Mouse (Mus musculus) embryonic fibroblast, embryonic 13.5 days (primary cell): ENCODE data around the gene Grid2. TPM values are rescaled to one million over a fixed set of nuclear protein-coding genes. Genes with fewer than 3 reads are reported as not detected.
"Not testable (repeated sequence)": the region's sequence is repeated elsewhere in the genome, so short reads cannot be mapped to it uniquely, and the experiment has no call there.

ENCODE experiments used
- H3K27ac ChIP-seq: 2 replicates; pipeline ENCODE4 v1.5.1; 2012; ENCODE audit warnings: low read length, control low read depth, inconsistent platforms; ENCODE audit not compliant: insufficient read depth
- H3K4me1 ChIP-seq: 2 replicates; pipeline ENCODE4 v1.6.1; 2011; ENCODE audit warnings: low read length; ENCODE audit not compliant: control insufficient read depth, insufficient read depth
- H3K4me3 ChIP-seq: 2 replicates; pipeline ENCODE4 v1.5.1; 2011; ENCODE audit warnings: mild to moderate bottlenecking, control low read depth, low read length; ENCODE audit not compliant: insufficient read depth
- CTCF ChIP-seq: IDR thresholded peaks from 2 replicates; pipeline ENCODE4 v1.5.1; 2011; ENCODE audit warnings: mild to moderate bottlenecking, control low read depth, low read length, moderate library complexity, borderline replicate concordance; ENCODE audit not compliant: insufficient read depth
- POLR2A ChIP-seq: IDR thresholded peaks from 2 replicates; pipeline ENCODE4 v1.6.1; 2011; ENCODE audit warnings: low read depth, mild to moderate bottlenecking, control low read depth, low read length, moderate library complexity
- polyA plus RNA-seq: library from polyadenylated mRNA; stranded (reverse); fragments of >200 nt; gene quantifications from 2 replicates; pipeline ENCODE4 v1.2.4, GENCODE M21; 2011; ENCODE audit warnings: low read depth; ENCODE audit not compliant: missing spikeins, insufficient read length

Gene Grid2
- polyA plus RNA-seq, 1 experiment, result 1.8 TPM

DNA sequence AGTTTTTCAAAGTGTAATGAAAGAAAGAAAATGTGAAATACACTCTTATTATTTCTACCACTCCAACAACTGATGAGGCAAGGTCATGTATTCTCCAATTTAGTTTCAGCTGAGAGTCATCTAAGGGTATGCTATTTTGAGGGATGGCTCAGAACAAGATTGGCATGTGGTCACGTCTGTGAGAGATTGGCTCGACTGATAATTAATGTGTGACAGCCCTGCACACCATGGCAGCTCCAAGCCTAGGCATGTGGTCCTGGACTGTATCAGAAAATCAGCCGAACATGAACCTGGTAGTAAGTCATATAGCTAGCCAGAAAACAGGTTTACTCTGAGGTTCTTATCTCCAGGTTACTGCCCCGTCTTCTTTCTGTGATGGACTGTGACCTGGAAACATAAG, 292.1 kb downstream of the Grid2 start:
- Histone ChIP-seq H3K4me3 (no peak overlapping the region), H3K4me1 (no peaks in the 10 kb centered on the region), H3K27ac (no peak overlapping the region)
- no peak for TF ChIP-seq POLR2A
- TF ChIP-seq CTCF, result no peak

DNA sequence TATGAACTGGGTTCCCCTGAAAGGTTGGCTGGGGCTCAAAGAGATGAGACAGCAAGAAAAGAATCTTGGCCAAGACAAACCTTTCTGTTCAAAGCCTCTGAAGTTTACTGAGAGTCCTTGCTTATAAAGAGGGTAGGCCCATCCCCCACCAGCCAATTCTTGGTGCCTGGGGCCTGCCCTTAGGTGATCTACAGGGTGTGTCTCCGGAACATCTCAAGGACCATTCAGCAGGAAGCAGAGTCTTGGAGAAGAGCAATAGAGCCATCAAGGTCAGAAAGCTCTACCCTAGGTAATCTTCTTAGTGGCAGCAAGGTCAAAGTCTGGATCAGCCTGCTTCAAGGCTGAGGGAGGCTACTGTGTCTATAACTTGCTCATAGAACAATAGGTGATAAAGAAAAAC, 313.1 kb downstream of the Grid2 start:
- not testable (repeated sequence) for H3K4me3 ChIP-seq

DNA sequence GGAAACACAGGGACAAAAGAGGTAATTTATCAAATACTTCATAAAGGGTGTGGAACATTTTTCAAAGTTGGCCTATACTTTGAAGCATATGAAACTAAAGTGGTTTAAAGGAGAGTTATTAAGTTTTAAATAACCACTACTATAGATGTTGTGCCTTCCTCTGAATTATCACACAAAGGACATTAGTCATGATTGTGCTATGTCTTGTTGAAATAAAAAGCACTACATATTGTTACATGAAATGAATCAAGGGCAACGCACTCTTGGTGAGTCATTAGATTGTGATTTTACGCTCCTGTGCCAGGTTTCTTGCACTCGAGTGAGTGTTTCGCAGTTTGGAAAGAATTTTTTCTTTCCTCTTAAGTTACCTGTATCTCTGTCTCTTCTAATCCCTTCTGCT, 335.0 kb downstream of the Grid2 start:
- no peak for TF ChIP-seq POLR2A
- no peak for TF ChIP-seq CTCF
- Histone ChIP-seq H3K27ac (no peak overlapping the region), H3K4me3 (no peak overlapping the region), H3K4me1 (no peaks in the 10 kb centered on the region)

More for the DNA sequence above, 313.1 kb downstream of the Grid2 start:
- not testable (repeated sequence) for H3K4me1 ChIP-seq, H3K27ac ChIP-seq

DNA sequence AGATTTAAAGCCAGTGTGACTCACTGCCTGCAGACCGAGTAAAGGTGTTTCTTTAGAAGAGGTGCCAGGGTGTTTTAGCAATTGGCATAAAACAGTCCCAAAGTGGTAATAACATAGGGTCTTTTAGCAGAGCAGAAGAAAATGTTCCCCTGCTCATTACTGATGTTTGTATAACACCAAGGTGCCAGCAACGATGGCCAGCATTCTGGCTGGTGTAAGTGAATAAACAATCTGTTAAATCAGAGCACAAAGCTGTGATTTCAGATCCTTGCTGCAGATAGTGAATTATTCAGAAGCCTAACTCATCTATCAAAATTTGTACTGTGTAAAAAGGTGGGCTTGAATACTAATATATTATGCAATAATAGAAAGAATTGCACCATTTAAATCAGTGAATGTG, 353.9 kb downstream of the Grid2 start:
- H3K4me1 ChIP-seq, result no peaks in the 10 kb centered on the region
- no peak overlapping the region for H3K27ac ChIP-seq
- TF ChIP-seq POLR2A (no peak), CTCF (no peak)
- H3K4me3 ChIP-seq, result no peak overlapping the region

DNA sequence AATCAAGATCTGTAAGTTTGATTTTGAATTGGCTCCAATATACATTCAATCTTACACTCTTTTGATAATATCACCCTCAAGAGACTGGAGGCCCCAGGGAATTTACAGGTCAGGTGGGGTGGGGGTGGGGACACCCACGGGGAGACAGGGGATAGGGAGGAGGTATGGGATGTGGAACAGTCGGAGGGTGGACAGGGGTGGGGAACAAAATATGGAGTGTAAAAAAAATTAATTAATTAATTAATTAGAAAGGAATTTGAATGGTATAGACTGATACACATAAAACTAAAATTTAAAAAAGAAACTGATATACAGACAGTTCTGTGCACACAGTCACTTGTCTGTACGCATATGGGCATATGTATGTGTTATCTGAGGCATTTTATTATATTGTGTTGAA, 380.3 kb downstream of the Grid2 start:
- TF ChIP-seq POLR2A (no peak), CTCF (no peak)
- Histone ChIP-seq H3K4me1 (no peaks in the 10 kb centered on the region), H3K27ac (no peak overlapping the region), H3K4me3 (no peak overlapping the region)

DNA sequence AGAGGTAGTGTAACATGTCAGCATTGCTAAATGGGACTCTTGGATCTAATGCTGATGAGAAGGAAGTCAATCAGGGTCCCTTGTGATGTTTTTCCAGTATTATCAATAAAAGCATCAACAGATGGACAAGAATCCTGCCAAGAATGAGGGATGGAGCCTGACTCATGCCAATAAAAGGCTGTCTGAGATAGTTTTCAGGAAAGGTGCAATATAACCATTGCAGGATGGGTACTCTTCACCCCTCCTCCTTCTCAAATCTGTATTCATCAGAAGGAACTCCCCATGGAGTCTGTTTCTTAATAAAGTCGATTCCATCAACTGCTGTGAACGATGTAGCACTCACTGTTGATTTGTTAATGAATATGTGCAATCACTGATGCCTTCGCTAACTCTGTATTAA, 403.7 kb downstream of the Grid2 start:
- H3K4me3 ChIP-seq, result no peak overlapping the region
- TF ChIP-seq CTCF, result no peak
- no peak for TF ChIP-seq POLR2A

DNA sequence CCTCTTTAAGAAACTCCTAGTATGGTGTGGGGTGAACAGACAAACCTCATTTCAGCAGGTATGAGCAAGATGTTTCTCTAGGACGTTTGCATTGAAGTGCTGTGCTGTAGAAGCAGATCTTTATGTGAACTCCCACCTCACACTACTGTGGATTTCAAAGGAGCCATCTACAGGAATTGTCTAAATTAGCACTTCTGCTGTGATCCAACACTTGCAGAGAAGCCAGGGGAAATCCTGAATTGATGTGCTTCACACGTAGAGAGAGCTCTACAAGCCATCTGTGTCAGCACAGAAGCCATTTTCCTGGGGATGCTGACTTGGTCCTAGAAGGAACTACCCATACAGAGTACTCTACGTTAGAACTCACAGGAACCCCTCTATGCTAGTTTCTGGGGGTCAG, 430.0 kb downstream of the Grid2 start:
- Histone ChIP-seq H3K4me1 (no peaks in the 10 kb centered on the region), H3K4me3 (no peak overlapping the region), H3K27ac (no peak overlapping the region)
- no peak for TF ChIP-seq CTCF
- no peak for TF ChIP-seq POLR2A

More for the DNA sequence above, 403.7 kb downstream of the Grid2 start:
- Histone ChIP-seq H3K4me1 (no peaks in the 10 kb centered on the region), H3K27ac (no peak overlapping the region)

DNA sequence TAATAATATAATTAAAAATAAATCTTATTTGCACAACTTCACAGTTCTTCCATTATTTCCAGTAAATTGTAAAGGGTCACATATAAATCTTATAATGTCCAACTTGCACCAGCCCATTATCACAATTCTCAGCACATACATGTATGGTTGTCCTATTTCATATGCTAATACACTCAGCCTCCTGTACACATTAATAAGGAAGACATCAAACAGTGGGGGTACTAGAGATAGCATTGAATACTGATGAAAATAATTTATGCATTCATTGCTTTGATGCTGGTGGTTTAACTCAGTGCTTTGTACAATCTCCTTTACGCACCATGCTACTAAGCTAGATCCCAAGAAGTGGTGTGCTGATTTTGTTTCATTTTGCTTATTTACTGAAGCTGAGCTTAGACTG, 446.0 kb downstream of the Grid2 start:
- TF ChIP-seq CTCF (no peak), POLR2A (no peak)
- H3K27ac ChIP-seq, result no peak overlapping the region

DNA sequence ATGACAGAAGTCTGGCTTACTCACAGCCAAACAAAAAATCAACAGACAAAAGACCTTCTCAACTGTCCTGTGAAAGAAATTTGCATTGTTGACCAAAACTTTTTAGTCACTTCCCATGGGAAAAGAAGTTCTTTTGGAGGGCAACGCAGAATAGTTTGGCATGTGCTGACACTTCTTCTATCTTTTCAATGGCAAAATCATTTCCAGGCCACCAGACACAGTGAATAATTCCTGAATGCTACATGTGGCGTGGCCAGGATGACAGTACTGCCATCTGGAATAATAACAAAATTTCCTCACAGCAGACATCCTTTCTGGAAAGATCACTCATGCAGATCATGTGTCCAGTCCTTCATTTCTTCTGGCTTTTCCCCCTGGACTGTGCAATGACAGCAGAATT, 478.1 kb downstream of the Grid2 start:
- H3K27ac ChIP-seq, result no peak overlapping the region
- no peaks in the 10 kb centered on the region for H3K4me1 ChIP-seq
- no peak overlapping the region for H3K4me3 ChIP-seq
- TF ChIP-seq CTCF, result no peak

More for the DNA sequence above, 446.0 kb downstream of the Grid2 start:
- no peaks in the 10 kb centered on the region for H3K4me1 ChIP-seq
- no peak overlapping the region for H3K4me3 ChIP-seq

DNA sequence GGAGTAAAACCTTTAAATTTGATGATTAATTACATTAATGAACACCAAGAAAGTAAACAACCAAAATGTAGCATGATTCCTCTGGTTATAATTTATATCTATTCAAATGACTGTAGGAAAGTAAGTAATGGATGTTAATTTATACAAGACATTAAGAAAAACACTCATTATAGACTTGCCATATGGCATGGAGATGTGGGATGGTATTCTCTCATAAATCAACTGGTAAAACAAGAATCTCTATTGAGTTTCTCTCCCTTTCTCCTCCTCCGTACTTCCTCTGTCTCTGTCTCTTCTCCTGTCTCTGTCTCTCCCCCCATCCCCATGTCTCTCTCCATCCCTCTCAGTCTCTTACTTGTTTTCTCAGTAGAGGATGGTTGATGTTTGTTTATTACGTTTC, 506.9 kb downstream of the Grid2 start:
- TF ChIP-seq POLR2A, result no peak
- no peak for TF ChIP-seq CTCF
- Histone ChIP-seq H3K27ac (no peak overlapping the region), H3K4me3 (no peak overlapping the region), H3K4me1 (no peaks in the 10 kb centered on the region)

DNA sequence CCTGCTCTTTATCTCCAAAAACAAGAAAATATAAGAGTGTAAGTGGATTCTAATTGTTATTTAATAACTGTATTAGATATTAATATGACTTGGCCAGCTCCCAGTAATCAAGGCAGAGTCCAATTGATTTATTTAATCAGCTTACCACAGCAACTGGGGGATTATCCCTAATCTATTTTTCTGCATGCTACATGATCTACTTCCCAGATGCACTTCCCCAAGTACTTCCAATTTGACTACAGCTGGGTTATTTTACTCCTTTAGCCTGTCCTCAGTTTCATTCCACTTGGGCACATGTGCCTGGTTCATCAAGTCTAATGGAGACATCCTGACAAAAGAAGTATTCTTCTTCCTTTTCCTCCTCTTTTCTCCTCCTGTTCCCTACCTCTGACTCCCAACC, 539.0 kb downstream of the Grid2 start:
- Histone ChIP-seq H3K27ac (no peak overlapping the region), H3K4me1 (no peaks in the 10 kb centered on the region), H3K4me3 (no peak overlapping the region)
- TF ChIP-seq POLR2A (no peak), CTCF (no peak)
